Mouse (Mus musculus) midbrain, embryonic 11.5 days (tissue): ENCODE data around the gene Naa35. TPM values are rescaled to one million over a fixed set of nuclear protein-coding genes. Genes with fewer than 3 reads are reported as not detected.

ENCODE experiments used
- ATAC-seq: fragments of 200-750 bp; cut with Nextera tagmentation; 2 replicates; pipeline ENCODE4 v1.8.0; 2017; ENCODE audit warnings: moderate TSS enrichment, moderate library complexity; ENCODE audit not compliant: low FRiP score
- DNase-seq: peaks from one replicate; pipeline ENCODE4 v3.0.0; 2015; ENCODE audit warnings: low spot score; ENCODE audit errors: missing footprints
- H3K27ac ChIP-seq: fragments of 300-500 bp; sonication (generic); 2 replicates; pipeline ENCODE4 v1.5.1; 2014; ENCODE audit warnings: low read depth, low read length
- H3K27me3 ChIP-seq: fragments of 300-500 bp; sonication (generic); 2 replicates; pipeline ENCODE4 v1.6.1; 2014; ENCODE audit warnings: mild to moderate bottlenecking, low read length, moderate library complexity, mixed read lengths; ENCODE audit not compliant: control insufficient read depth, insufficient read depth
- H3K36me3 ChIP-seq: fragments of 300-500 bp; sonication (generic); 2 replicates; pipeline ENCODE4 v1.6.1; 2014; ENCODE audit warnings: mild to moderate bottlenecking, low read length, moderate library complexity, mixed read lengths; ENCODE audit not compliant: control insufficient read depth, insufficient read depth
- H3K4me1 ChIP-seq: fragments of 300-500 bp; sonication (generic); 2 replicates; pipeline ENCODE4 v1.6.1; 2014; ENCODE audit warnings: low read length; ENCODE audit not compliant: control insufficient read depth, insufficient read depth
- H3K4me2 ChIP-seq: fragments of 300-500 bp; sonication (generic); 2 replicates; pipeline ENCODE4 v1.6.1; 2014; ENCODE audit warnings: mild to moderate bottlenecking, moderate library complexity
- H3K4me3 ChIP-seq: fragments of 300-500 bp; sonication (generic); 2 replicates; pipeline ENCODE4 v1.5.1; 2014; ENCODE audit warnings: low read depth, low read length
- H3K9ac ChIP-seq: fragments of 300-500 bp; sonication (generic); 2 replicates; pipeline ENCODE4 v1.6.1; 2014; ENCODE audit warnings: low read length
- H3K9me3 ChIP-seq: fragments of 300-500 bp; sonication (generic); 2 replicates; pipeline ENCODE4 v1.6.1; 2016; ENCODE audit warnings: low read length; ENCODE audit not compliant: control insufficient read depth
- WGBS: fragments of 180-500 bp; shearing (Covaris S2); extraction: QIAGEN DNeasy Blood & Tissue Kit; methylation state at CpG from one replicate; pipeline ENCODE4 v1.1.7; 2014; 5-methylcytosine and 5-hydroxymethylcytosine counted together
- polyA plus RNA-seq: library from polyadenylated mRNA; unstranded; fragments of >200 nt; fragmentation: Nextera tagmentation; extraction: Ambion mirVana; gene quantifications from 2 replicates; pipeline ENCODE4 v1.2.1, GENCODE M21; 2014

Naa35 gene
- polyA plus RNA-seq, 1 experiment from 2014 or later: 99.2 TPM

DNA sequence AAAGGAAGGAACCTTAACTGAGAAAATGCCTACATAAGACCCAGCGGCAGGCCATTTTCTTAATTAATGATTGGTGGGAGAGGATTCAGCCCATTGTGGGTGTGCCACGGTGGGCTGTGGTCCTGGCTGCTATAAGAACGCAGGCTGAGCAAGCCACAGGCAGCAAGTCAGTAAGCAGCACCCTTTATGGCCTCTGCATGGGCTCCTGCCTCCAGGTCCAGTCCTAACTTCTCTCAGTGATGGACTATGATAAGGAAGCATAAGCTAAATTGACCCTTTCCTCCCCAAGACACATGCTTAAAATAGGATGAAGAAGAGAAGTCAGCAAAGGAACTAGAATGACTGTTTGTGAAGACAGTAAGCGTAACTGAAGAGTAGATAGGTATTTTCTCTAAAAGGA is 30.1 kb downstream of the Naa35 start:
- 96% methylated on average over 4 of the region's 4 CpGs for WGBS
- Histone ChIP-seq H3K4me3 (no peak overlapping the region), H3K27ac (no peak overlapping the region), H3K9ac (no peak overlapping the region), H3K4me1 (no peaks in the 10 kb centered on the region), H3K4me2 (no peak overlapping the region), H3K27me3 (no peaks in the 10 kb centered on the region), H3K9me3 (no peaks in the 10 kb centered on the region), H3K36me3 (peaks cover 11% of the 10 kb centered on the region)
- no peak for ATAC-seq
- DNase-seq: no peak

DNA sequence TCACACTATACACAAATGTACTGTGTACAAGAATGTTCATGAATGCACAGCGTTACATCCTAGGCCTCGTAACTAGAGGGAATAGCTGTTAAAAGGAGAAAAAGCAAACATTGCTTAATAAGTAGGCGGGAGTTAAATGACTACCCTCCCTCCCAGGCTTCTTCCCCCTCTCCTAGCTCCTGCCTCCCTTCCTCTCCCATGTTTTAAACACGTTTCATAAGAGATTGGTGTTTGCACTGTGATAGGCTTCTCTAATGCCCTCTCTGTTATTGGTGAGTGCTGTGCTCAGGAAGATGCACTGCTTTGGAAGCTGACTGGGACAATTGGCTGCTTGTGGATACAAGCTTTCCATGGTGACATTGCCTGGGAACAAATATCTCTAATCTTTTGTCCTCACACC is 30.5 kb downstream of the Naa35 start:
- H3K9ac ChIP-seq: no peak overlapping the region
- H3K4me2 ChIP-seq: no peak overlapping the region
- DNase-seq: no peak
- no peaks in the 10 kb centered on the region for H3K4me1 ChIP-seq
- 92% methylated on average over 4 of the region's 4 CpGs for WGBS
- H3K27me3 ChIP-seq: no peaks in the 10 kb centered on the region
- H3K4me3 ChIP-seq: no peak overlapping the region
- no peak overlapping the region for H3K27ac ChIP-seq
- H3K9me3 ChIP-seq: no peaks in the 10 kb centered on the region
- no peak for ATAC-seq
- H3K36me3 ChIP-seq: peaks cover 11% of the 10 kb centered on the region

DNA sequence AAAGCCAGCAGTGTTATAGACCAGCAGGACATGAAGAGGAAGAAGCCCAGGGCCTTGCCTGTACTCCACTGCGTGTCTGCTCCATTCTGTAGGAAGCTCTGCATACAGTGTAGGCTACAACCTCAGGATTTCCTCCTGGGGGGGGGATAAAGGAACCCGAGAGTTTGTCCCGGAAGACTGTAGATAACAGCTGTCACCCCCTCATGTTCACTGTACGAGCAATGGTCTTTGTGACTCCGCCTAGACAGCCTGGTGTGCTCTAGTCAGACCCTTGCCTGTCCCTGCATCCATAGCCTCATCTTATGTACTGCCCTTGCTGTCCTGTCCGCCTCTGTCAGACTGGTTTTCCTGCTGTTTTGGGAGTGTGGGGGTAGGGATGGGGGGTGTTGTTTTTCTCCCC is 33.4 kb downstream of the Naa35 start:
- H3K27ac ChIP-seq: no peak overlapping the region
- H3K4me1 ChIP-seq: no peaks in the 10 kb centered on the region
- ATAC-seq (no peak), DNase-seq (peak; percentile 41)
- WGBS: 87% methylated on average over 6 of the region's 6 CpGs
- H3K4me2 ChIP-seq: no peak overlapping the region
- H3K27me3 ChIP-seq: no peaks in the 10 kb centered on the region
- H3K4me3 ChIP-seq: no peak overlapping the region
- peaks cover 14% of the 10 kb centered on the region for H3K36me3 ChIP-seq
- H3K9ac ChIP-seq: no peak overlapping the region
- H3K9me3 ChIP-seq: no peaks in the 10 kb centered on the region

DNA sequence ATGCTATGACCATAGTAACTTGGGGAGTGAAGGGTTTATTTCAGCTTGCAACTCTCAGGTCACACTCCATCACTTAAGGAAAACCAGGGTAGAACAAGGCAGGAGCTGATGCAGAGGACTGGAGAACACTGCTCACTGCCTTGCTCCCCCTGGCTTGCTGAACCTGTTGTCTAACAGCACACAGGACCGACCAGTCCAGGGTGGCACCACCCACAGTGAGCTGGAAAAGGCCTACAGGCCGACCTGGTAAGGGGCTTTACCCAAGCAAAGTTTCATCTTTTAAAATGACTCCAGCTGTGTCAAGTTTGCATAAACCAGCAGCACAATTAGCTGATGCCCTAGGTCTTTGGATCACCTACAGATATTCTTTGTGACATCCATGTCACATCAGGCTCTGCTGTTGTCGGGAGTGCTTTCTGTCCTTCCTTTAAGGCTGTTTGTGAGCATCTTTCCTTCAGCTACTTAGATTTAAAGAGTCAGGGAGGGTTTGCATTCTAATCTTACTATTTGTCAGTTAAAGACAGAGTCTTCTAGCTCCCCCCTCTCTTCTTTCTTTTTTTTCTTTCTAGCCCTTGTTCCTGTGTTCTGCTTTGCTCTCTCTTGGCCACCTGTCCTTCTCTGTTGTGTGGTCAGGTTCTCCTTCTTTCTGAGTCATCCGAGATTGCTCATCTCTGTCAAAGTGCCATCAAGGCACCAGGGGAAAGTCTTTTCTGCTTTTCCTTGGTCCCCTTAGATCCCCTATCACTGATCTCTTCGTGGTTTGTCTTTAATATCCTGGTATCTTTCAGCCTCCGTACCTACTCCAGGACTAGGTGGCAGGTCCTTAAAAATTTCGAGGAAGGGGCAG is 36.8 kb downstream of the Naa35 start:
- no peaks in the 10 kb centered on the region for H3K4me1 ChIP-seq
- ATAC-seq: no peak
- WGBS: 89% methylated on average over 7 of the region's 7 CpGs
- no peak overlapping the region for H3K4me3 ChIP-seq
- H3K9me3 ChIP-seq: no peaks in the 10 kb centered on the region
- peak; percentile 51 for DNase-seq
- H3K27me3 ChIP-seq: no peaks in the 10 kb centered on the region
- H3K9ac ChIP-seq: no peak overlapping the region
- no peak overlapping the region for H3K4me2 ChIP-seq
- H3K36me3 ChIP-seq: peaks cover 14% of the 10 kb centered on the region
- H3K27ac ChIP-seq: no peak overlapping the region

DNA sequence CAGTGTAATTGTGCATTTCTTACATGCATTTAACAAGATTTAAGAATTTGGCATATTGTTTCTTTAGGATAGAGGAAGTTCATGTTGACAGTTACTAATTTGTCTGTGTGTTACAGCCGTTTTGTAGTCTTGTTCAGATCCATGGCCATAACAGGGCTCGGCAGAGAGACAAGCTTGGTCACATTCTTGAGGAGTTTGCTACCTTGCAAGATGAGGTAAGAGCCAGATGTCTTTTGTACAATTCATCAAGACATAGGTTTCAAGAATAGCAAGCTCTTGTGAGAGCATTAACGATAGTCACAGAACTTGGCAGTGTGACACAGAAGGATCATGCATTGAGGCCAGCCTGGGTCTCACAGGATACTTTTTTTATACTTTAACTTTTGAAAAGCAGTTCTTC is 39.3 kb downstream of the Naa35 start:
- Histone ChIP-seq H3K9ac (no peak overlapping the region), H3K4me1 (no peaks in the 10 kb centered on the region), H3K27me3 (no peaks in the 10 kb centered on the region), H3K27ac (no peak overlapping the region), H3K4me3 (no peak overlapping the region), H3K4me2 (no peak overlapping the region), H3K36me3 (peaks cover 12% of the 10 kb centered on the region), H3K9me3 (no peaks in the 10 kb centered on the region)
- DNase-seq (no peak), ATAC-seq (no peak)
- WGBS: 85% methylated on average over 3 of the region's 3 CpGs

DNA sequence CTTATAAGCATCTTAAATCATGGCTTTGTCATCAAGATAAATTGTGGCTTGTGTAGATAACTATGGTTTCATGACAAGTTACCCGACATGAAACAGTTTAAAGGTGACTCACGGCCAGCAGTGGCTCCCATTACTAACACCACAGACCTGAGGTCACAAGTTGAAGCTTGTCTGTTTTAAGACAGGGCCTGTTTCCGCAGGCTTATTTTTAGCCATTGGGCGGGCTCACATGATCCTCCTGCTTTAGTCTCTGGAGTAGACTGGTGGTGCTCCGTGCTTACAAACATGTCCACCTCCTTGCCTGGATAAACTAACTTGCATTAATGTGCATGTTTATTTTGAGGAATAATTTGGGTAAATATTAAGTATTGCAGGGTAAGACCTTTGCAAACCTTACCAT is 39.8 kb downstream of the Naa35 start:
- Histone ChIP-seq H3K27ac (no peak overlapping the region), H3K4me3 (no peak overlapping the region), H3K36me3 (peaks cover 14% of the 10 kb centered on the region), H3K27me3 (no peaks in the 10 kb centered on the region), H3K9ac (no peak overlapping the region), H3K4me2 (no peak overlapping the region), H3K4me1 (no peaks in the 10 kb centered on the region), H3K9me3 (no peaks in the 10 kb centered on the region)
- 93% methylated on average over 5 of the region's 5 CpGs for WGBS
- DNase-seq (no peak), ATAC-seq (no peak)

DNA sequence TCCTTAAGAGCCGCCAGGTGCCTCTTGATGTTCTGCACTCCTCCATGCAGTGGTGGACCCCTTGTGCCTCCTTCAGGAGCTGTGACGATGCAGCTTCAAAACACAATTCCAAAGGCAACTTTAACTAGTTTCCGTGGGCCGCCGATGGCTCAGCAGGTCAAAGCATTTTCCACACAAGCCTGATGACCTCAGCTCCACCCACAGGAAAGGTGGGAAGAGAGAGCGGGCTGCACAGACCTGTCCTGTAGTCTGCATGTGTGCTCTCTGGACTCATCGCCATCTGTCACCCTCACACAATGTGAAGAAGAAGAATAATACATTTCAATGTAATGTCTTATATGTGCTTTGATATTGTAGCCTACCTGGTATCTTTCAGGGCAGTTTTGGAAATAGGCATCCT is 41.7 kb downstream of the Naa35 start:
- Histone ChIP-seq H3K27ac (no peak overlapping the region), H3K36me3 (peaks cover 20% of the 10 kb centered on the region), H3K4me2 (no peak overlapping the region), H3K27me3 (no peaks in the 10 kb centered on the region), H3K9ac (no peak overlapping the region), H3K4me3 (no peak overlapping the region), H3K9me3 (no peaks in the 10 kb centered on the region), H3K4me1 (no peaks in the 10 kb centered on the region)
- WGBS: 98% methylated on average over 7 of the region's 7 CpGs
- no peak for DNase-seq
- ATAC-seq: no peak

DNA sequence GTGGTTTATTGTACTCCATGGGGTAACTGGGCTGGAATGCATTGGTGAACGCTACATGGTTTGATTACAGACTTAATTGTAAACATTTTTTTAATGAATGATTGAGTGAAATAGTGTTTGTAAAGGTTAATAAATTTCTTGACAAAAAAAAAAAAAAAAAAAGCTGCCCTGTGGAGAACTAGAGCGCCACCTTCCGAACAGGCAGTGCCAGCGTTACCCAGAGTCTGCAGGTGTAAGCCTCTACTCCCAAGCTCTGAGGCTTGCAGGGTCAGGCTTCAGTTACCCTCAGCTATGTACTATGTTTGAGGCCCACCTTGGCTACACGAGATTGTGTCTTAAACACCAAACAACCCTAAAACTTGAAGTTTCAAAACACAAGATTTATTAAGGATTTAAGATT is 49.6 kb downstream of the Naa35 start:
- H3K4me3 ChIP-seq: no peak overlapping the region
- no peaks in the 10 kb centered on the region for H3K4me1 ChIP-seq
- no peaks in the 10 kb centered on the region for H3K27me3 ChIP-seq
- no peak for DNase-seq
- no peak overlapping the region for H3K4me2 ChIP-seq
- no peak overlapping the region for H3K27ac ChIP-seq
- no peak overlapping the region for H3K9ac ChIP-seq
- 78% methylated on average over 5 of the region's 5 CpGs for WGBS
- no peak for ATAC-seq
- no peaks in the 10 kb centered on the region for H3K9me3 ChIP-seq
- peaks cover 43% of the 10 kb centered on the region for H3K36me3 ChIP-seq

DNA sequence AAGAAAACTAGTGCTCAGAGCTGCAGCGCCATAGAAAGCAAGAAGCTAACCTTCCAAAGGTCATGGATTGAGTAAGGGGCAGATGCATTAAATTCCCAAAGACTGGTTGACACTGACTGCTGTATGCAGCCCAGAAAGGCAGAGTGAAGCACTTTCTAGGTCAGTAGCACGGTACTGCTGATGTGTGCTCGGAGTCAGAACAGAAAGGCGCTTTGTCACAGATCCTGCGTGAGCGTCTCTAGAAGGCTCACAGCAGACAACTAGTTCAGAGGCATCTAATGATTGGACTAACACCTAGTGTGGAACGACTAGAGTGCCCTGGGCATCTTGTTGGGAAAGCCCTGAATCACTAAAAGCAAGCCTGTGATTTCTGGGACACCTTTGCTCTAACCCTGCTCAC is 52.7 kb downstream of the Naa35 start:
- H3K27ac ChIP-seq: no peak overlapping the region
- ATAC-seq (no peak), DNase-seq (no peak)
- H3K27me3 ChIP-seq: no peaks in the 10 kb centered on the region
- H3K4me1 ChIP-seq: no peaks in the 10 kb centered on the region
- H3K36me3 ChIP-seq: peaks cover 43% of the 10 kb centered on the region
- H3K4me2 ChIP-seq: no peak overlapping the region
- WGBS: 95% methylated on average over 7 of the region's 7 CpGs
- H3K9me3 ChIP-seq: no peaks in the 10 kb centered on the region
- no peak overlapping the region for H3K9ac ChIP-seq
- H3K4me3 ChIP-seq: no peak overlapping the region
